Comparison of ENCODE assay signal across 30 mouse cellular contexts in genomic region chr5:127700156-127700555, GRCm38 (mm10).
DNase-seq lines count a peak whose midpoint lies in the region; ATAC-seq and TF ChIP-seq lines count a peak whose summit lies in the region.
"Had no signal": no experiment of that assay in that cellular context is flagged by ENCODE, and none has a peak within 500 bp of the region (broad histone marks: within the 10 kb centered on the region; RNA-seq: fewer than 3 reads in every experiment).

No protein-coding gene starts in this region.

- H3K9me3 ChIP-seq in E14TG2a.4 (ENCODE audit: low read length), result no peaks in the 10 kb centered on the region
- H3K9me3 ChIP-seq: embryonic facial prominence, embryonic 10.5 days; embryonic facial prominence, embryonic 15.5 days; forebrain, embryonic 12.5 days; heart, embryonic 12.5 days; hindbrain, embryonic 13.5 days; limb, embryonic 12.5 days; midbrain, embryonic 15.5 days had no signal

- WGBS in cerebellum, adult 2 months, result 83% methylated on average over 6 of the region's 6 CpGs

- no peak overlapping the region for H3K4me3 ChIP-seq in cerebellum, adult 2 months (replicated peaks; ENCODE audit: insufficient read depth, low read depth, low read length)
- H3K4me3 ChIP-seq in E14TG2a.4 (replicated peaks; ENCODE audit: low read length), result no peak overlapping the region
- H3K4me3 ChIP-seq: embryonic facial prominence, embryonic 10.5 days; embryonic facial prominence, embryonic 15.5 days; forebrain, embryonic 12.5 days; heart, embryonic 12.5 days; hindbrain, embryonic 13.5 days; limb, embryonic 12.5 days; liver, embryonic 12.5 days; midbrain, embryonic 15.5 days had no signal

- TF ChIP-seq POLR2A in cerebellum, adult 2 months (IDR thresholded peaks at IDR 0.05; ENCODE audit: borderline replicate concordance, insufficient read depth, low read length), result no peak

- intact Hi-C loops in left cerebral cortex, postnatal 4 days (cut with DNase I), result no loop called here
- intact Hi-C loops in left cerebral cortex, postnatal 14 days (cut with DNase I), result no loop called here

- H3K27ac ChIP-seq in cerebellum, adult 2 months (ENCODE audit: insufficient read depth, low read length), result no peak overlapping the region
- H3K27ac ChIP-seq: embryonic facial prominence, embryonic 10.5 days; embryonic facial prominence, embryonic 15.5 days; forebrain, embryonic 12.5 days; hindbrain, embryonic 13.5 days; limb, embryonic 12.5 days; liver, embryonic 12.5 days; midbrain, embryonic 15.5 days had no signal

- no peak for TF ChIP-seq CTCF in cerebellum, adult 2 months (IDR thresholded peaks at IDR 0.05; ENCODE audit: borderline replicate concordance, insufficient read depth, low read depth, low read length)
- peak; percentile 41 for TF ChIP-seq CTCF in E14TG2a.4 (conservative IDR thresholded peaks at IDR 0.05; ENCODE audit: low read length)

- peaks cover 53% of the 10 kb centered on the region for H3K36me3 ChIP-seq in E14TG2a.4 (ENCODE audit: insufficient read depth, low read length)
- H3K36me3 ChIP-seq: embryonic facial prominence, embryonic 10.5 days; embryonic facial prominence, embryonic 15.5 days; forebrain, embryonic 12.5 days; heart, embryonic 12.5 days; hindbrain, embryonic 13.5 days; limb, embryonic 12.5 days; liver, embryonic 12.5 days; midbrain, embryonic 15.5 days had no signal

- H3K4me1 ChIP-seq in cerebellum, adult 2 months (ENCODE audit: control insufficient read depth, insufficient read depth, low read length), result no peaks in the 10 kb centered on the region
- peaks cover 52% of the 10 kb centered on the region for H3K4me1 ChIP-seq in E14TG2a.4 (replicated peaks; ENCODE audit: low read depth, low read length)
- H3K4me1 ChIP-seq: embryonic facial prominence, embryonic 15.5 days; heart, embryonic 12.5 days; limb, embryonic 12.5 days; liver, embryonic 12.5 days; midbrain, embryonic 15.5 days had no signal

- no peaks in the 10 kb centered on the region for H3K27me3 ChIP-seq in cerebellum, adult 2 months (ENCODE audit: control insufficient read depth, insufficient read depth, low read length)
- H3K27me3 ChIP-seq in E14TG2a.4 (ENCODE audit: insufficient read depth, low read length), result no peaks in the 10 kb centered on the region
- H3K27me3 ChIP-seq: CH12.LX; embryonic facial prominence, embryonic 15.5 days; forebrain, embryonic 12.5 days; heart, embryonic 12.5 days; hindbrain, embryonic 13.5 days; limb, embryonic 12.5 days; liver, embryonic 12.5 days; midbrain, embryonic 15.5 days had no signal

- ATAC-seq in granulocyte monocyte progenitor cell, adult 5-6 weeks (replicated peaks; ENCODE audit: poor library complexity, severe bottlenecking), result no peak
- ATAC-seq: inflammation-experienced regulatory T-cells, adult 6 months; liver, embryonic 12.5 days; midbrain, embryonic 15.5 days had no signal

- DNase-seq in cerebellum, postnatal 10 days, result peak; percentile 17 to 26
- no peak for DNase-seq in cerebellum, adult 2 months
- peak; percentile 8 for DNase-seq in left cerebral cortex, postnatal 4 days
- no peak for DNase-seq in left cerebral cortex, postnatal 14 days (ENCODE audit: low spot score in 2 of 2)
- peak; percentile 47 for DNase-seq in WW6 (ENCODE audit: low read depth, low spot score)
- no peak for DNase-seq in urinary bladder, postnatal 25 days (ENCODE audit: low spot score)
- DNase-seq: adrenal gland, postnatal 14 days; cerebellum, adult 11-12 months; gastrocnemius, postnatal 10 days; heart, adult 18-20 months; heart, postnatal 4 days; kidney, adult 11 months; kidney, postnatal 14 days; lung, embryonic 14.5 days; lung, postnatal 14 days; right cerebral cortex, postnatal 25 days; thymus, adult 18-20 months; thymus, postnatal 25 days had no signal

Comparison
In these comparisons a context has a peak if more than half of its experiments do, and no peak if none do; other contexts are left out.
1. DNase-seq: peak in cerebellum, postnatal 10 days (2 of 2), left cerebral cortex, postnatal 4 days (single experiment) and WW6 (single experiment); none in cerebellum, adult 2 months (0 of 2), left cerebral cortex, postnatal 14 days (0 of 2) and urinary bladder, postnatal 25 days (single experiment).